Mouse (Mus musculus): Measurements from ENCODE around the gene Nhp2.

Nhp2 gene

DNA sequence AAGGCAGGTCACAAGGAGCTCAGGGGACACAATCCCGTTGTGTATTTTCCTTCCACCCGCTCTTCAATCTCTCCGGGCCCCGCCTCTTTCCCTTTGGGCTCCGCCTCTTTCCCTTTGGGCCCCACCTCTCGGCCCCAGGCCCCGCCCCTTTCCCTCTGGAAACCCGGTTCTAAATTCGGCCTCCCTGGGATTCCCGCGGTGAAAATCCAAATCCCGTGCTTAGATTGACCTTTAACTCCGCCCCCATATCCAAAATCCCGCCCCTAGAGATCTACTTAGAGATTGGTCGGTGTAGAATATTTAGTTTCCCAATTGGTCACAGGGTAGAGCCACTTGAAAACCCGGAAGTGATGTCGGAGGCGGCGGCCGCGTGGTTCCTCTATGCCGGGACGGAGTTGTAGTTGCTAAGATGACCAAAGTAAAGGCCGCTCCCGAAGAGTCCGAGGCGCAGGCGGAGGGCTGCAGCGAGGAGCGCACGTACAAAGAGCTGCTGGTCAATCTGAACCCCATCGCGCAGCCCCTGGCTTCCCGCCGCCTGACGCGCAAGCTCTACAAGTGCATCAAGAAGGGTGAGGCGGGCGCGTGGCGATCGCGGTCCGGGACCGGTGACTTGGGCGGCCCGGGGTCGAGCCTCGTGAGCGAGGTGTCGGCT is at the start of gene Nhp2:
Nhp2 (plus strand) TSS at position 327 of the 652 bp plus-strand sequence.
- peak; percentile 82 to 93 for DNase-seq (ENCODE audit: low spot score in 2 of 2)

GRCm38 (mm10) chr11:51576454-51576853 is 43.1 kb upstream of the Nhp2 start:
- DNase-seq (ENCODE audit: low spot score in 2 of 2): no peak

- DNase-seq (ENCODE audit: low spot score in 2 of 2): peak in 1 of 2 experiments; percentile 53
These were observed 41.9 kb upstream of the Nhp2 start for GRCm38 (mm10) chr11:51577587-51577986.

DNA sequence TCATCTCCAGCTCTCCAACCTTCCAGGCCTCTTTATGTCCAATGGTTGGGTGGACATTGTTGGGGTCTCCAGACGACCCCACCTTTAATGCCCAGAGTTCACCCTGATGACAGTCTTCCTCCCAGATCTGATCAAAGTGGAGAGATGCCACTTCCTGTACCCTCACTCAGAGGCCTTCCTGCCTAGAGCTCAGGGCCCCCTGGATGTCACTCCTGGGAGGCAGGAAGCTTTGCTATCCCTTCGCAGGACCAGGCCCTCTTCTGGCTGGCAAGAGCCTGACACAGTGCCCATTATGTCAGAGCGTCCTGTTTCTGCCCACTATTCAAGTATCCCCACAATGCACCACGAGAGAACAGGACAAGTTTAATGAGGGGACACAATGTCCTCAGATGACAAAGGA is 40.5 kb upstream of the Nhp2 start:
- DNase-seq (ENCODE audit: low spot score in 2 of 2): no peak

- peak; percentile 76 to 88 for DNase-seq (ENCODE audit: low spot score in 2 of 2)
These were observed 36.8 kb upstream of the Nhp2 start for GRCm38 (mm10) chr11:51582713-51583112.

DNA sequence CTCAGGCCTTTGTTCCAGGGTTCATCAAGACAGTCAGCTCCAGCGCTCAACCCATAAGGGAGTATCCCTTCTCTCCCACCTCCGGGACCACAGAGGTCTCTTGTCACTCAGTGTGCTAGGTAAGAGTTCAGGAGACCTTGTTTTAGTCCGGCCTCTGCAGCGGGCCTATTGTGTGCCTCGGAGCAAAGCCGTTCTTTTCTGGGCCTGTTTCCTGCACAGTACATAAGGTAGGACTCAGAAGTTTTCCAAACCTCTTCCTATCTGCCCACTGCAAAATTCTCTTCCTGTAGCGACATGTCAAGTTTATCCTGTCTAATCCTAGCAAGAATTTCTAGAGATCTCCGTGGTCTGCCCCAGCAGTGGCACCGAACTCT is 35.5 kb upstream of the Nhp2 start:
- DNase-seq (ENCODE audit: low spot score in 2 of 2): peak; percentile 42 to 53

GRCm38 (mm10) chr11:51584431-51585248 is 34.9 kb upstream of the Nhp2 start, which contains the start of gene Phykpl:
TSS of gene Phykpl (plus strand) at chr11:51584757.
- DNase-seq (ENCODE audit: low spot score in 2 of 2): peak; percentile 96 to 98

DNA sequence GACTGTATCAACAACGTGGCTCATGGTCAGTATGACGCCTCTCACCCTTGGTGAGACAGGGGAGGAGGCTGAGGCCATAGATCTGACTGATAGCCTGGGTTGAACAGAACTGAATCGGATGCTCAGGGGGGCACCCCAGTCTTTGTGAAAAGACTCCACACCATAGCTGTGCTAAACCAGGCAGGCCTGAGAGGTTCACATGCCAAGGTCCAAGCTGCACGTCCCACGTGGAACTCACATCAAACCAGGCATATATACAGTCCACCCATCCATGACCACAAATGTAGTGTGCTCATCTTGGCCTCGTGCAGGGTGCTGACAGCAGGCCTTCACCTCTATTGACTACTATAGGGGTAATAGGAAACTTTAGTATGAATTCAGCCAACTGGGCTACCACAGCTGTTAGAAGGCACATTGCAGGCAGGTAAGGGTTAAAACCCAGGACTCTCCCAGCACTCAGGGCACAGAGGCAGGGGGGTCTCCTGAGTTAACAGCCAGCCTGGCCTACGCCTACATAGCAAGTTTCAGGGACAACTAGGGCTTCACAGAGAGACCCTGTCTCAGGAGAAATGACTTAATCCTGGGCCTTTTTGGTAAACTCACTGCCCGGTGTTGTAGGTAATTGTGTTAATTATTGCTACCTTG is 33.8 kb upstream of the Nhp2 start:
- no peak for DNase-seq (ENCODE audit: low spot score in 2 of 2)

GRCm38 (mm10) chr11:51586411-51586810 is 33.1 kb upstream of the Nhp2 start:
- DNase-seq (ENCODE audit: low spot score in 2 of 2): no peak

DNA sequence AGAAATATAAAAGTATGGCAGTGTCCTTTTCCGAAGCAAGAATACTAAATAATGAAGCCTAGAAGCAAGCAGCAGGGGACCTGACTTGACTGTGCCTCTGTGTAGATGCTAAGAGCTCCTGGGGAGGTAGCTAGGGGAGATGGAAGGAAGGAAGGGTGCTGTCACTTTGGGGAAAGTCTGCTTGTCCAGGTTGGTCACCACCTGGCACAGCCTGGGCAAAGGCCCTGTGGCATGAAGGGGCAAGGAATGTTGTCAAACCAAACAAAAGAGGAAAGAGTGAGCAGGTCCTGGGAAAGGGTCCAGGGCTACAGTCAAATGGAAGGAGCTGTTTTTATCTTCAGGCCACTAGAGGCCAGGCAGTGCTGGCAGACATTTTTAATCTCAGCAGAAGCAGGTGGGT is 32.5 kb upstream of the Nhp2 start:
- no peak for DNase-seq (ENCODE audit: low spot score in 2 of 2)

DNA sequence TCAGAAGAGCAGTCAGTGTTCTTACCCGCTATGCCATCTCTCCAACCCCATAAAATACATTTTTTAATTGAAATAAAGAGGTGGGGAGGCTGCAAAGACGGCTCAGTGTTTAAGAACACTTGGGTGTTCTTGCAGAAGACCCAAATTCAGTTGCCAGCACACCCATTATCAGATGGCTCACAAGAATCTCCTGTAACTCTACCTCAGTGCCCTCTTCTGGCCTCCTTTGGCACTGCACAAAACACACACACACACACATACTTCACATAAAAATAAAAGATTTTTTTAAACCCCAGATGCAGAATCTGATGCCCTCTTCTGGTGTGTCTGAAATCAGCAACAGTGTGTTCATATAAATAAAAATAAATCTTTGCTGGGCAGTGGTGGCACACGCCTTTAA is 30.7 kb upstream of the Nhp2 start:
- DNase-seq (ENCODE audit: low spot score in 2 of 2): no peak

- no peak for DNase-seq (ENCODE audit: low spot score in 2 of 2)
These were observed 29.5 kb upstream of the Nhp2 start for GRCm38 (mm10) chr11:51590002-51590401.

GRCm38 (mm10) chr11:51591168-51591567 is 28.4 kb upstream of the Nhp2 start:
- no peak for DNase-seq (ENCODE audit: low spot score in 2 of 2)

DNA sequence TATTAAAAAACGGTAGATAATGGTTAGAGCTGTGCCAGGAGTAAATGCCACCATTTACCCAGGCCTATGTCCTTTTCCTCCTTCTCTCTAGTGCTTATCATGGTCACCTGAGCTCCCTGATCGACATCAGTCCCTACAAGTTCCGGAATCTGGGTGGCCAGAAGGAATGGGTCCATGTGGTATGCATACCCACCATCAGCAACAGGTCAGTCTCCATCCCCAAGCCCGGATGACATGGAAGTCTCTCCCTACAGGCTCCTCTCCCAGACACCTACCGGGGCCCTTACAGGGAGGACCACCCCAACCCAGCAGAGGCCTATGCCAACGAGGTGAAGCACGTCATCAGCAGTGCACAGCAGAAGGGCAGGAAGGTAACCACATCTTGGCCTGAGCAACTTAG is 27.6 kb upstream of the Nhp2 start:
- DNase-seq (ENCODE audit: low spot score in 2 of 2): no peak

DNA sequence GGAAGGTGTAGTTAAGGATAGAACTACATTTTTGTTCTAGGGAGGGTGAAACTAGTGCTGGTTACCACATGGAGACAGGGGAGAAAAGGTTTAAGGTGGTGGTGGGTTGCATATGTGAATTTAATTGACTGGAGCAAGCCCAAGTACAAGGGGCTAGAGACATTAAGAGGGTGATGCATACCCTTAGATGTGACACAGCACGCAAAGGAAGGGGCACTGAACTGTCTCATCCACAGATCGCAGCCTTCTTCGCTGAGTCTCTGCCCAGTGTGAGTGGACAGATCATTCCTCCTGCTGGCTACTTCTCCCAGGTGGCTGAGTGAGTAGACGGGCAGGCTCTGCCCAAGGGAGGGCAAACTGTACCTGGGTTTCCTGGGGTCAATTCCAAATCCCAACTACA is 26.2 kb upstream of the Nhp2 start:
- no peak for DNase-seq (ENCODE audit: low spot score in 2 of 2)

- DNase-seq (ENCODE audit: low spot score in 2 of 2): no peak
These were observed 25.7 kb upstream of the Nhp2 start for GRCm38 (mm10) chr11:51593849-51594248.

DNA sequence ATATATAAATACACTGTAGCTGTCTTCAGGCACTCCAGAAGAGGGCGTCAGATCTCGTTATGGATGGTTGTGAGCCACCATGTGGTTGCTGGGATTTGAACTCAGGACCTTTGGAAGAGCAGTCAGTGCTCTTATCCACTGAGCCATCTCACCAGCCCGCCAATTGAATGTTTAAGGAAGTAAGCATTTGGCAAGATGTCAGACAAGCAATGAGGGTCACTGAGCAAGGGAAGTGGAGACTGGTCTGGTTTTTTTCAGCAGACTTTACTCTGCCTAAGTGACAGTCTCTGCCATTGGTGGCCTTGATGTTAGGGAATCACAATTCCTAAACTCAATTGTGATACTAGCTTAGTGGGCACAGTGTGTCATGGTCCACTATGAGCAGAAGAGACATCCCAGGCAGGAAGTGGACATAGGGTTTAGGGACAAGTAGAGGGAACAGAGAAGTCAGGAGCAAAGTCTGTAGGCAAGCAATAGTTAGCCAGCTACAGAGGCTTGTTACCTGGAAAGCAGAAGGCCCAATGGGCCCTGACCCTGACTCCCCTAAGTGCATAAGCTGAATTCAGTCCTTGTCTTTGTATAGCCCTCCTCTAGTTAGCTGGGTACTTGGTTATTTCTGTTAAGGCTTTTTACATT is 24.7 kb upstream of the Nhp2 start:
- DNase-seq (ENCODE audit: low spot score in 2 of 2): no peak

- no peak for DNase-seq (ENCODE audit: low spot score in 2 of 2)
These were observed 24.0 kb upstream of the Nhp2 start for GRCm38 (mm10) chr11:51595459-51596083.

DNA sequence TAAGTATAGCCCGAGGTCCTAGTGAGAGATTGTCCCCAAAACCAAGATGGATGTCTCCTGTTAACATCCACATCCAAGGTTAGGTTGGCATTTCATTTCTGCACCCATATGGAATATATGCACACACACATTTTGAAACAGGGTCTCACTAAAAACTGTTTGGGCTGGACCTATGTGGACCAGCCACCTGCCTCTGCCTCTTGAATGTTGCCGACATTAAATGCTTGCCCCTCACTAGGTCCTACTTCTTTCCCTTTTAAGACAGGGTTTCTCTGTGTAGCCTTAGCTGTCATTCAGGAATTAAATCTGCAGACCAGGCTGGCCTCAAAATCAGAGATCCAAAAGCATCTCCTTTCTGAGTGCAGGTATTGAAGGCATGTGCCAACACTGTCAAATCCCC is 22.0 kb upstream of the Nhp2 start:
- no peak for DNase-seq (ENCODE audit: low spot score in 2 of 2)

- no peak for DNase-seq (ENCODE audit: low spot score in 2 of 2)
These were observed 17.3 kb upstream of the Nhp2 start for GRCm38 (mm10) chr11:51602253-51602652.

DNA sequence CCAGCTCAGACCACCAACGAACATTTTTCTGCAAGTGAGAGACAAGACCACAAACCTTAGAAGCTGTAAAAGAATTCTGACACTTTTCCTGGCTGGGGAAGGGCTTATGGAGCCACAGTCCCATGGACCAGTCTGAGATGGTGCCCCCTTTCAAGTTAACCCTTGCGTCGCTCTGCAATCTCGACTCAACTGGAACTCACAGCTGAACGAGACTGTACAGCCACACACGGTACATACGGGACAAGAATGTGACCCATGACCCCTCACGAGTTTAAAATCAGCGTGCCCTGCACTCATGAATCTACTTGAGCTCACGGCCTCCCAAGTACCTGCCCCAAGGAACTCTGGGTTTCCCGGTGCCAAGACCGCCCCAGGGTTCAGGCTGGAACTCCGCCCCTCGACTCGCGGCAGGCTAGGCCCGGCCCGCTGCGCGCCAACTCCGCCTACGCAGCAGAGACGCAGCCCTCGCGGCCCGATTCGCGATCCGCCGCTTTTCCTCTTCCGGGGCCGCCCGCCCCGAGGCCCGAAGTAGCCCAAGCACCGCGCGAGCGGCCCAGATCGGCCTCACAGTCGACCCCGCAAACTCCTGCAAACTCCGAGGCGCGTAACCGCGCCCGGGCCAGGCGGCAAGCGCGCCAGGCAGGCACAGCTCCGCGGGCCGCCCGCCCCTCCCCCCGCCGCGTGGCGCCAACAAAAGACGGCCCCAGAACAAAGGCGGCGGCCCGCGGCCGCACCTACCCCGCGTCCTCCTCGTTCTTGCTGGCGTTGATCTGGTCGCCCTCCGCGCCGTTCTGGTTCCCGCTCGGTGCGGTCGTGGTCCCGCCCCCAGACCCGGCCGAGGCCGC is 13.7 kb upstream of the Nhp2 start:
- DNase-seq (ENCODE audit: low spot score in 2 of 2): peak; percentile 82 to 91

All from spleen, postnatal 10 days (tissue).